Mouse (Mus musculus): ENCODE measurements around the gene Muc5b. TPM values are rescaled to one million over a fixed set of nuclear protein-coding genes. Genes with fewer than 3 reads are reported as not detected.

Muc5b gene
- polyA plus RNA-seq, 2 experiments from 2014 or later, result not detected

DNA sequence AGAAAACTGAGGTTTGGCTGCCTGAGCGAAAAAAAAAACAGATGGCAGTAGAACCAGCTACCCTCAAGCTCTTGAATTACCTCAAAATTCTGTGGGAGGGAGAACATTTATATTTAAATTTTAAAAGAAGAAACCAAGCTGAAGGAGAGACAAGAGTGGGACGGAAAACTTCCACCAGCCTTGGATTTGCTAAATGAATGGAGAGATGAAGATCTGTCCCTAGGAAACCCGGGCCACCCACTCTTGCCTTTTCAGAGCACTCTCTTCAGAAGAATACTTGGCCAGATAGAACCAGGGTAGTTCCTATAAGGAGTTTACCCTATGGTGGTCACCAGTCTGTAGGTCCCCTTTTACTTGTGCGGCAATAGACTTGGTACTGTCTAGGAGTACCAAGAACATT, 63.9 kb downstream of the Muc5b start:
- ATAC-seq, result no peak

DNA sequence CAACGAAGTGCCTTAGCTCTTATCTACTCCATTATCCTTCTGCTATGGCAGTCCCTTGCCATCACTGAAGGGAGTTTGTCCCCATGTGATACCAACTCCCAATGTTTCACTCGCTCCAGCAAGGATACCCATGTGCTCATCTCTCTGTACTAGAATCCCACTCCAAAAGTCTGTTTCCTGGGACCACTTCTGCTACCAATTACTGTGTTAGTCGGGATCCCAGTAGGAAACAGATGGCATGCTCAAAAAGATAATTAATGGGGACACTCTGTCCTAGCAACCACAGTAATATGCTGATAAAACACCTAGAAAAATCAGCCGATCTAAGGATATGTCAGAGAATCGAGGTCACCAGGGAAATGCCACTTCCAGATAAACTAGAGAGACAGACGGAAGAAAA, 69.7 kb downstream of the Muc5b start:
- ATAC-seq, result no peak

DNA sequence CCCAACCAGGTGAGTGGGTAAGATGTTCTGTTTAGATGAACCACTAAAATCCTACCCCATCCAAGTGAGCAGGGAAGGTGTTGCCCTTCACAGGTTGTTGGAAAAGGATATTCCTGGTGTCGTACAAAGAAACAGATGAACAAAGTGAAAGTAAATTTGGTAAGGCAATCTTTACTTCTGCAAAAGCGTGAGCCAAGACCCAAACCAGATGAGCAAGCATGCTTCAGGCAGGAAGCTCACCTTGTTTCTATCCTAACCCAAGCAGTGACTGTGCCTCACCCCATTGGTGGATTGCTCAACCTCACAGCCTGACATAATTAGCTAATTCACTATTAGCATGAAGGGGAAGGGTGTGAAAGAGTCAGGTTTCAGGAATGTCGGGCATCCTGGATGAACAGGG, 72.4 kb downstream of the Muc5b start:
- no peak for ATAC-seq

DNA sequence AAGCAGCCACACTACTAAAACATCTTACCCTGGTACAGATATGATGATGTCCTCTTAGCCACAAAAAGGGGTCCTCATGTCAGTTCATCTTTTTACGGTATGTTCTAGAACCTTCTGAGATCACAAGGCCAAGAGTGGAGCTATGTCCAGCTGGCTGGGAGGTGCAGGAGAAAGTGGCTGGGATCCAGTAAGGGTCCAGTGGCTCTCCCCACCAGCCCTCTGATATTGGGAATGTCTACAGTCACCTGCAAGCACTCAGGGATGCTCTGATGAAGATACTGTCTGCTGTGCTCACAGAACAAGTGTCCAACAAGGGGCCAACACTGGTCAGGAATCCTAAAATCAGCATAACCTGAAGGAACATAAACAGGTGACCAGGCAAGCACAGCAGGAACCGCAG, 79.5 kb downstream of the Muc5b start, which contains the start of gene Tollip:
Tollip (minus strand) TSS at position 101 of the 400 bp plus-strand sequence.
- ATAC-seq, result no peak

Other genes with a start within 250 kb of the Muc5b start
- under 1 TPM; 0.28 to 0.37 TPM for gene Muc6, start 183.8 kb upstream of the Muc5b start, polyA plus RNA-seq (2017; shearing (Covaris generic))
- not detected for gene Muc2, start 148.7 kb upstream of the Muc5b start, polyA plus RNA-seq (2017; shearing (Covaris generic))
- under 1 TPM in 1 of 2 experiments, not detected in 1; 0.03 TPM for gene Muc5ac, start 50.1 kb upstream of the Muc5b start, polyA plus RNA-seq (2017; shearing (Covaris generic))
- gene Tollip, start 79.4 kb downstream of the Muc5b start, polyA plus RNA-seq (2017; shearing (Covaris generic)), result 10 to 100 TPM; 18.5 to 34.9 TPM
- gene Brsk2, start 110.7 kb downstream of the Muc5b start, polyA plus RNA-seq (2017; shearing (Covaris generic)), result under 1 TPM; 0.29 to 0.52 TPM
- gene Mob2, start 222.0 kb downstream of the Muc5b start, polyA plus RNA-seq (2017; shearing (Covaris generic)), result 10 to 100 TPM; 63.0 to 78.7 TPM